Mouse (Mus musculus): ENCODE measurements at regions not wholly inside any gene's neighbourhood (a gene's known extent, or its start where the extent isn't known, plus 50 kb on each side); places are given as distances from the start of the nearest gene placed in this dataset.

- H3K36me3 ChIP-seq (ENCODE audit: control insufficient read depth, insufficient read depth, low read length), result no peaks in the 10 kb centered on the region
- no peak overlapping the region for H3K4me2 ChIP-seq (ENCODE audit: low read depth, severe bottlenecking)
- H3K4me3 ChIP-seq (ENCODE audit: low read depth, low read length), result no peak overlapping the region
- WGBS, result 83% methylated on average over 2 of the region's 2 CpGs
- no peaks in the 10 kb centered on the region for H3K9me3 ChIP-seq (ENCODE audit: control insufficient read depth, low read length)
- DNase-seq (ENCODE audit: low spot score), result no peak
- H3K27ac ChIP-seq (replicated peaks; ENCODE audit: low read depth, low read length), result no peak overlapping the region
- no peak for ATAC-seq (ENCODE audit: insufficient number of reproducible peaks, low FRiP score, low TSS enrichment, low read depth)
- no peak overlapping the region for H3K9ac ChIP-seq (ENCODE audit: low read length)
- H3K4me1 ChIP-seq (ENCODE audit: control insufficient read depth, insufficient read depth, low read length), result no peaks in the 10 kb centered on the region
- H3K27me3 ChIP-seq (ENCODE audit: control insufficient read depth, insufficient read depth, low read length), result no peaks in the 10 kb centered on the region
These were observed 300.6 kb downstream of the Sv2b start for GRCm38 (mm10) chr7:75008481-75008880.

GRCm38 (mm10) chr7:74990198-74990597 is 318.9 kb downstream of the Sv2b start:
- no peak for DNase-seq (ENCODE audit: low spot score)
- Histone ChIP-seq H3K4me2 (ENCODE audit: low read depth, severe bottlenecking) (no peak overlapping the region), H3K27me3 (ENCODE audit: control insufficient read depth, insufficient read depth, low read length) (no peaks in the 10 kb centered on the region), H3K36me3 (ENCODE audit: control insufficient read depth, insufficient read depth, low read length) (no peaks in the 10 kb centered on the region), H3K4me3 (ENCODE audit: low read depth, low read length) (no peak overlapping the region), H3K9ac (ENCODE audit: low read length) (no peak overlapping the region), H3K9me3 (ENCODE audit: control insufficient read depth, low read length) (no peaks in the 10 kb centered on the region), H3K4me1 (ENCODE audit: control insufficient read depth, insufficient read depth, low read length) (no peaks in the 10 kb centered on the region), H3K27ac (replicated peaks; ENCODE audit: low read depth, low read length) (no peak overlapping the region)
- no peak for ATAC-seq (ENCODE audit: insufficient number of reproducible peaks, low FRiP score, low TSS enrichment, low read depth)
- WGBS, result 79% methylated on average over 2 of the region's 2 CpGs

- Histone ChIP-seq H3K4me2 (ENCODE audit: low read depth, severe bottlenecking) (no peak overlapping the region), H3K4me1 (ENCODE audit: control insufficient read depth, insufficient read depth, low read length) (no peaks in the 10 kb centered on the region), H3K36me3 (ENCODE audit: control insufficient read depth, insufficient read depth, low read length) (no peaks in the 10 kb centered on the region), H3K9me3 (ENCODE audit: control insufficient read depth, low read length) (no peaks in the 10 kb centered on the region), H3K4me3 (ENCODE audit: low read depth, low read length) (no peak overlapping the region), H3K27me3 (ENCODE audit: control insufficient read depth, insufficient read depth, low read length) (no peaks in the 10 kb centered on the region), H3K9ac (ENCODE audit: low read length) (no peak overlapping the region), H3K27ac (replicated peaks; ENCODE audit: low read depth, low read length) (no peak overlapping the region)
- ATAC-seq (ENCODE audit: insufficient number of reproducible peaks, low FRiP score, low TSS enrichment, low read depth) (no peak), DNase-seq (ENCODE audit: low spot score) (no peak)
- WGBS, result 42% methylated on average over 2 of the region's 2 CpGs
These were observed 329.6 kb downstream of the Sv2b start for GRCm38 (mm10) chr7:74979479-74979878.

GRCm38 (mm10) chr7:74975986-74976385 is 333.1 kb downstream of the Sv2b start:
- DNase-seq (ENCODE audit: low spot score) (no peak), ATAC-seq (ENCODE audit: insufficient number of reproducible peaks, low FRiP score, low TSS enrichment, low read depth) (no peak)
- H3K4me1 ChIP-seq (ENCODE audit: control insufficient read depth, insufficient read depth, low read length), result no peaks in the 10 kb centered on the region
- H3K9me3 ChIP-seq (ENCODE audit: control insufficient read depth, low read length), result no peaks in the 10 kb centered on the region
- no peak overlapping the region for H3K27ac ChIP-seq (replicated peaks; ENCODE audit: low read depth, low read length)
- H3K9ac ChIP-seq (ENCODE audit: low read length), result no peak overlapping the region
- no peaks in the 10 kb centered on the region for H3K27me3 ChIP-seq (ENCODE audit: control insufficient read depth, insufficient read depth, low read length)
- no peak overlapping the region for H3K4me3 ChIP-seq (ENCODE audit: low read depth, low read length)
- H3K36me3 ChIP-seq (ENCODE audit: control insufficient read depth, insufficient read depth, low read length), result no peaks in the 10 kb centered on the region
- no peak overlapping the region for H3K4me2 ChIP-seq (ENCODE audit: low read depth, severe bottlenecking)

GRCm38 (mm10) chr7:74974448-74974847 is 334.6 kb downstream of the Sv2b start:
- no peak for ATAC-seq (ENCODE audit: insufficient number of reproducible peaks, low FRiP score, low TSS enrichment, low read depth)
- 87% methylated on average over 3 of the region's 3 CpGs for WGBS
- Histone ChIP-seq H3K27ac (replicated peaks; ENCODE audit: low read depth, low read length) (no peak overlapping the region), H3K4me2 (ENCODE audit: low read depth, severe bottlenecking) (no peak overlapping the region), H3K36me3 (ENCODE audit: control insufficient read depth, insufficient read depth, low read length) (no peaks in the 10 kb centered on the region), H3K4me1 (ENCODE audit: control insufficient read depth, insufficient read depth, low read length) (no peaks in the 10 kb centered on the region), H3K4me3 (ENCODE audit: low read depth, low read length) (no peak overlapping the region), H3K9me3 (ENCODE audit: control insufficient read depth, low read length) (no peaks in the 10 kb centered on the region), H3K9ac (ENCODE audit: low read length) (no peak overlapping the region), H3K27me3 (ENCODE audit: control insufficient read depth, insufficient read depth, low read length) (no peaks in the 10 kb centered on the region)
- DNase-seq (ENCODE audit: low spot score), result no peak

- 79% methylated on average over 5 of the region's 5 CpGs for WGBS
- DNase-seq (ENCODE audit: low spot score), result no peak
- Histone ChIP-seq H3K9me3 (ENCODE audit: control insufficient read depth, low read length) (no peaks in the 10 kb centered on the region), H3K9ac (ENCODE audit: low read length) (no peak overlapping the region), H3K4me2 (ENCODE audit: low read depth, severe bottlenecking) (no peak overlapping the region), H3K4me1 (ENCODE audit: control insufficient read depth, insufficient read depth, low read length) (no peaks in the 10 kb centered on the region), H3K4me3 (ENCODE audit: low read depth, low read length) (no peak overlapping the region), H3K36me3 (ENCODE audit: control insufficient read depth, insufficient read depth, low read length) (no peaks in the 10 kb centered on the region), H3K27me3 (ENCODE audit: control insufficient read depth, insufficient read depth, low read length) (no peaks in the 10 kb centered on the region), H3K27ac (replicated peaks; ENCODE audit: low read depth, low read length) (no peak overlapping the region)
- ATAC-seq (ENCODE audit: insufficient number of reproducible peaks, low FRiP score, low TSS enrichment, low read depth), result no peak
These were observed 364.5 kb downstream of the Sv2b start for GRCm38 (mm10) chr7:74944421-74945098.

GRCm38 (mm10) chr7:74942917-74943316 is 366.1 kb downstream of the Sv2b start:
- H3K4me1 ChIP-seq (ENCODE audit: control insufficient read depth, insufficient read depth, low read length), result no peaks in the 10 kb centered on the region
- no peak overlapping the region for H3K9ac ChIP-seq (ENCODE audit: low read length)
- H3K27me3 ChIP-seq (ENCODE audit: control insufficient read depth, insufficient read depth, low read length), result no peaks in the 10 kb centered on the region
- DNase-seq (ENCODE audit: low spot score) (no peak), ATAC-seq (ENCODE audit: insufficient number of reproducible peaks, low FRiP score, low TSS enrichment, low read depth) (no peak)
- H3K9me3 ChIP-seq (ENCODE audit: control insufficient read depth, low read length), result no peaks in the 10 kb centered on the region
- no peak overlapping the region for H3K27ac ChIP-seq (replicated peaks; ENCODE audit: low read depth, low read length)
- no peak overlapping the region for H3K4me3 ChIP-seq (ENCODE audit: low read depth, low read length)
- no peaks in the 10 kb centered on the region for H3K36me3 ChIP-seq (ENCODE audit: control insufficient read depth, insufficient read depth, low read length)
- 87% methylated on average over 4 of the region's 4 CpGs for WGBS
- H3K4me2 ChIP-seq (ENCODE audit: low read depth, severe bottlenecking), result no peak overlapping the region

- Histone ChIP-seq H3K9ac (ENCODE audit: low read length) (no peak overlapping the region), H3K4me3 (ENCODE audit: low read depth, low read length) (no peak overlapping the region), H3K9me3 (ENCODE audit: control insufficient read depth, low read length) (no peaks in the 10 kb centered on the region), H3K4me1 (ENCODE audit: control insufficient read depth, insufficient read depth, low read length) (no peaks in the 10 kb centered on the region), H3K36me3 (ENCODE audit: control insufficient read depth, insufficient read depth, low read length) (no peaks in the 10 kb centered on the region), H3K27me3 (ENCODE audit: control insufficient read depth, insufficient read depth, low read length) (no peaks in the 10 kb centered on the region), H3K4me2 (ENCODE audit: low read depth, severe bottlenecking) (no peak overlapping the region), H3K27ac (replicated peaks; ENCODE audit: low read depth, low read length) (no peak overlapping the region)
- 80% methylated on average over 3 of the region's 3 CpGs for WGBS
- no peak for DNase-seq (ENCODE audit: low spot score)
- no peak for ATAC-seq (ENCODE audit: insufficient number of reproducible peaks, low FRiP score, low TSS enrichment, low read depth)
These were observed 366.9 kb downstream of the Sv2b start for GRCm38 (mm10) chr7:74942146-74942545.

Measured in limb, embryonic 11.5 days (tissue).